Mouse (Mus musculus) thymus, adult 2 months (tissue): Measurements from ENCODE around the gene Cdkl2. TPM values are rescaled to one million over a fixed set of nuclear protein-coding genes. Genes with fewer than 3 reads are reported as not detected.

ENCODE experiments used
- DNase-seq: peaks from one replicate; pipeline ENCODE4 v3.0.0; 2021
- H3K27ac ChIP-seq: fragments of 200-500 bp; 2 replicates; pipeline ENCODE4 v1.5.1; 2012; ENCODE audit warnings: low read length, control low read depth; ENCODE audit not compliant: control insufficient read depth, insufficient read depth
- H3K27me3 ChIP-seq: fragments of 200-500 bp; 2 replicates; pipeline ENCODE4 v1.6.1; 2012; ENCODE audit warnings: mild to moderate bottlenecking, low read length, moderate library complexity, mixed read lengths; ENCODE audit not compliant: control insufficient read depth, insufficient read depth
- H3K36me3 ChIP-seq: fragments of 200-500 bp; 2 replicates; pipeline ENCODE4 v1.6.1; 2012; ENCODE audit warnings: mild to moderate bottlenecking, low read length, moderate library complexity; ENCODE audit not compliant: control insufficient read depth, insufficient read depth
- H3K4me1 ChIP-seq: fragments of 200-500 bp; replicated peaks from 2 replicates; pipeline ENCODE4 v1.6.1; 2012; ENCODE audit warnings: low read length; ENCODE audit not compliant: control insufficient read depth, insufficient read depth
- H3K4me3 ChIP-seq: fragments of 200-500 bp; 2 replicates; pipeline ENCODE4 v1.5.1; 2012; ENCODE audit warnings: mild to moderate bottlenecking, low read length, control low read depth, moderate library complexity; ENCODE audit not compliant: control insufficient read depth, insufficient read depth
- CTCF ChIP-seq: fragments of 200-500 bp; IDR thresholded peaks from 2 replicates; pipeline ENCODE4 v1.5.1; 2012; ENCODE audit warnings: mild to moderate bottlenecking, control low read depth, low read length, moderate library complexity, borderline replicate concordance; ENCODE audit not compliant: control insufficient read depth, poor library complexity, insufficient read depth; ENCODE audit errors: extremely low read depth
- POLR2A ChIP-seq: fragments of 200-500 bp; IDR thresholded peaks from 2 replicates; pipeline ENCODE4 v1.6.1; 2012; ENCODE audit warnings: mild to moderate bottlenecking, low read length, control low read depth, moderate library complexity; ENCODE audit not compliant: control insufficient read depth, poor library complexity, insufficient read depth; ENCODE audit errors: extremely low read depth
- WGBS: fragments of 180-500 bp; shearing (Covaris S2); methylation state at CpG from one replicate; pipeline ENCODE4 v1.1.7; 2018; 5-methylcytosine and 5-hydroxymethylcytosine counted together
- polyA plus RNA-seq: library from polyadenylated mRNA; depleted of rRNA; stranded (reverse); fragments of >200 nt; gene quantifications from 2 replicates; pipeline ENCODE4 v1.2.3, GENCODE M21; 2012; rRNA removed

Cdkl2 gene
- polyA plus RNA-seq, result 0.66 and 1.0 TPM in 2 replicates

GRCm38 (mm10) chr5:92043783-92044182, at the start of gene Cdkl2:
TSS of gene Cdkl2 (minus strand) at chr5:92043883.
- H3K27ac ChIP-seq, result no peak within 1 kb of the TSS

GRCm38 (mm10) chr5:92087469-92087868, 43.8 kb upstream of the Cdkl2 start:
- TF ChIP-seq CTCF (no peak), POLR2A (no peak)
- Histone ChIP-seq H3K4me1 (no peaks in the 10 kb centered on the region; the same call in 1 of the 2 replicates), H3K27me3 (no peaks in the 10 kb centered on the region), H3K36me3 (no peaks in the 10 kb centered on the region), H3K4me3 (no peak overlapping the region), H3K27ac (no peak overlapping the region)
- DNase-seq, result no peak
- 98% methylated on average over 4 of the region's 4 CpGs for WGBS

More at GRCm38 (mm10) chr5:92043783-92044182, at the start of gene Cdkl2:
- Histone ChIP-seq H3K4me3 (peak within 1 kb of the TSS; percentile 75), H3K27me3 (no peaks in the 10 kb centered on the region), H3K36me3 (no peaks in the 10 kb centered on the region), H3K4me1 (0 out of 2 replicates have a peak, but pooled peaks cover 2% of the 10 kb centered on the region)
- DNase-seq, result no peak
- TF ChIP-seq POLR2A (no peak), CTCF (no peak)
- 87% methylated on average over 4 of the region's 4 CpGs for WGBS

GRCm38 (mm10) chr5:92085821-92086550, 42.3 kb upstream of the Cdkl2 start:
- Histone ChIP-seq H3K36me3 (no peaks in the 10 kb centered on the region), H3K4me3 (no peak overlapping the region), H3K27me3 (no peaks in the 10 kb centered on the region), H3K4me1 (peaks cover 4% of the 10 kb centered on the region), H3K27ac (no peak overlapping the region)
- WGBS, result 95% methylated on average over 7 of the region's 7 CpGs
- TF ChIP-seq POLR2A (no peak), CTCF (no peak)
- no peak for DNase-seq

DNA sequence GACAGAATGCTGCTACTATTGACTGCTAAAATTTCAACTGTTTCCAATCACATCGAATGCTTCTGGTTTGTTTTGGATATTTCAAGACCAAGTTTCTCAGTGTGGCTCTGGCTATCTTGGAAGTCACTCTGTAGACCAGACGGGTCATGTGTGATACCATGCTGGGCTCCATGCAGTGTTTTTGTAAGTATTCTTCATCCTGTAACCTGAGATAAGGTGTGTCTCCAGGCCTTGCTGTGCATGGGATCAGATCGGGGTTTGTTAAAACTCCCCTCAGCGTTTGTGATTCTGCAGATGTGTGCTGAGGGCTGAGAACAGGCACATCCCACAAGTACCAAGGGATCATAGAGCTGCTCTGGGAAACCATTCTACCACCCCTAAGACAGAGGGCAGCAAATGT, 41.6 kb upstream of the Cdkl2 start:
- DNase-seq, result no peak
- TF ChIP-seq CTCF (no peak), POLR2A (no peak)
- no peaks in the 10 kb centered on the region for H3K36me3 ChIP-seq
- no peaks in the 10 kb centered on the region for H3K27me3 ChIP-seq
- WGBS, result 89% methylated on average over 4 of the region's 4 CpGs
- H3K27ac ChIP-seq, result no peak overlapping the region
- H3K4me1 ChIP-seq, result peaks cover 4% of the 10 kb centered on the region
- no peak overlapping the region for H3K4me3 ChIP-seq

DNA sequence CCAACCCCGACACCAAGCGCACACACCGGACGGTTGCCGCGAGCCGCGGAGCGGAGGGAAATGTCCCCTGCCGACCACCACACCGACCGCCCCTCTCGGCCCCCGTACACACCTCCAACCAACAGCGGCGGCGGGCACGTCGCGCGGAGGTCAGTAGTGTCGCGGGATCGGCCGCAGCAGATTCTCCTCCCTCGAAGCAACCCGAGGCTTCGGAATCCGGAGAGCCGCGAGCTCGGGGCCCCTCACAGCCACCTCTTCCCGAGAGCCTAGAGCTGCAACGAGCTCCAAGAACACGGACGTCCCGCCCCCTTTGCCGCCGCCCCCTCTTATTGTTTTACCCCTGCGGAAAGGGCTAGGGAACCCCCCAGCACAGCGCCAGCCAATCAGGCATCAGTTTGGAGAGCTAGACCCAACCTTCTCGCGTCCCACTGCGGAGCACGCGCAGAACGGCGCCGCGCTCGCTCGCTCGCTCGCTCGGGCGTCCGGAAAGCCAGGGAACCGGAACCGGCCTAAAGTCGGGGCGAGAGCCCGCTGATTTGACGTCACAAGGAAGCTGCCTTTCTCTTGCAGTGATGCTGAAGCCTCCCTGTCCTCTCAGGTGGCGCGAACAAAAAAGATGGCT, 39.8 kb upstream of the Cdkl2 start, which contains the start of gene G3bp2:
G3bp2 (minus strand) TSS at position 303 of the 622 bp plus-strand sequence.
- under 1% methylated on average over 65 of the region's 65 CpGs for WGBS
- Histone ChIP-seq H3K4me3 (peak within 1 kb of the TSS; percentile 64), H3K27ac (peak within 1 kb of the TSS; percentile 80), H3K27me3 (no peaks in the 10 kb centered on the region), H3K36me3 (no peaks in the 10 kb centered on the region), H3K4me1 (peaks cover 6% of the 10 kb centered on the region)
- peak; percentile 99 for DNase-seq
- TF ChIP-seq CTCF (peak; percentile 55; the same call in 1 of the 2 replicates), POLR2A (peak; percentile 96)

GRCm38 (mm10) chr5:92082821-92083401, 39.2 kb upstream of the Cdkl2 start:
- H3K36me3 ChIP-seq, result no peaks in the 10 kb centered on the region
- no peak for TF ChIP-seq CTCF
- no peak for TF ChIP-seq POLR2A
- H3K4me3 ChIP-seq, result peak overlapping the region; percentile 64
- no peaks in the 10 kb centered on the region for H3K27me3 ChIP-seq
- peak overlapping the region; percentile 80 for H3K27ac ChIP-seq
- DNase-seq, result peak; percentile 76
- under 1% methylated on average over 55 of the region's 55 CpGs for WGBS
- H3K4me1 ChIP-seq, result peaks cover 6% of the 10 kb centered on the region
